Mouse (Mus musculus) ES-Bruce4 (cell line): ENCODE results near the gene Egfem1.

Experiments
- EP300 ChIP-seq: IDR thresholded peaks from 2 replicates; pipeline ENCODE4 v1.6.1; 2011; ENCODE audit warnings: low read depth, low read length; ENCODE audit not compliant: insufficient read depth
- POLR2A ChIP-seq: IDR thresholded peaks from one replicate; pipeline ENCODE4 v1.8.1; 2011; ENCODE audit warnings: low read length; ENCODE audit not compliant: insufficient read depth

DNA sequence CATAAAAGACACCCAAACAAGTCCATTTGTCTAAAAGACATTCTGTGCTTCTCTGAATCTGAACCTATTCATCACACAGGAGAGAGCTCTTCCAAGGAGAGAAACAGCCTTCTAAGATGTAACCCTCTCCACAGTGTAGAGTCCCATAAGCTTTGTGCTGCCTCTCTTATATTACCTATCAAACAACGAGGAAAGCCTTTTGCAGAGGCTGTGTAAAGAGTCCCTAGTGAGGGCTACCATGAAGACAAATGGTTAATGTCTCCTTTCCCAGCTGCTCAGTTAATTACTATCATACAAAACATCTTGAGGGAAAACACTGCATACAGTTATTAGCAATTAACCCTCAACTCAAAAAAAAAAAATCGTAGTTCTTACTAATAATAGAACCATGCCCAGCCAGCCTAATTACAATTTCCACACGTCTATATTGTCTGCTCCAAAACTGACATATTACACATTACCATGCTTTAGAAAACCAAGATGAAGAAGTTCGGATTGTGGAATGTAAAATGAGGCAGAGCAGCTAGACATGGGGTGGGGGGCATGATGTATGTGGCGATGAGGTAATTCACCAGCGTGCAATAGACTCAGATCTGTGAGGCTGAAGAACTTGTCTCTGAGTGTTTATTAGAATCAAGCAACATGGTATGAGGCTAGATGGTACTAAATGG lies 13.3 kb upstream of the Egfem1 start:
- TF ChIP-seq EP300 (no peak), POLR2A (no peak)
